Mouse (Mus musculus) neural tube, embryonic 11.5 days (tissue): ENCODE results near the gene Pgf. TPM values are rescaled to one million over a fixed set of nuclear protein-coding genes. Genes with fewer than 3 reads are reported as not detected.
"Not testable (repeated sequence)": the region's sequence is repeated elsewhere in the genome, so short reads cannot be mapped to it uniquely, and the experiment has no call there.

Experiments
- ATAC-seq: fragments of 200-750 bp; cut with Nextera tagmentation; 2 replicates; pipeline ENCODE4 v1.8.0; 2017; ENCODE audit warnings: moderate number of reproducible peaks, mild to moderate bottlenecking, moderate TSS enrichment, moderate library complexity; ENCODE audit not compliant: insufficient read depth, low FRiP score, low TSS enrichment
- DNase-seq: peaks from one replicate; pipeline ENCODE4 v3.0.0-alpha.2; 2015; ENCODE audit warnings: low spot score
- H3K27ac ChIP-seq: fragments of 300-500 bp; sonication (generic); 2 replicates; pipeline ENCODE4 v1.5.1; 2014; ENCODE audit warnings: low read depth, mild to moderate bottlenecking, low read length
- H3K27me3 ChIP-seq: fragments of 300-500 bp; sonication (generic); 2 replicates; pipeline ENCODE4 v1.6.1; 2014; ENCODE audit warnings: mild to moderate bottlenecking, low read length, mixed read lengths; ENCODE audit not compliant: control insufficient read depth, insufficient read depth
- H3K36me3 ChIP-seq: fragments of 300-500 bp; sonication (generic); 2 replicates; pipeline ENCODE4 v1.6.1; 2014; ENCODE audit warnings: mild to moderate bottlenecking, low read length, moderate library complexity, mixed read lengths; ENCODE audit not compliant: control insufficient read depth, insufficient read depth
- H3K4me1 ChIP-seq: fragments of 300-500 bp; sonication (generic); 2 replicates; pipeline ENCODE4 v1.6.1; 2014; ENCODE audit warnings: low read length, mixed read lengths; ENCODE audit not compliant: control insufficient read depth, insufficient read depth
- H3K4me2 ChIP-seq: fragments of 300-500 bp; sonication (generic); 2 replicates; pipeline ENCODE4 v1.6.1; 2014; ENCODE audit warnings: low read depth, mild to moderate bottlenecking, moderate library complexity
- H3K4me3 ChIP-seq: fragments of 300-500 bp; sonication (generic); 2 replicates; pipeline ENCODE4 v1.5.1; 2014; ENCODE audit warnings: low read depth, low read length
- H3K9ac ChIP-seq: fragments of 300-500 bp; sonication (generic); 2 replicates; pipeline ENCODE4 v1.6.1; 2014; ENCODE audit warnings: mild to moderate bottlenecking, low read length
- H3K9me3 ChIP-seq: fragments of 300-500 bp; sonication (generic); 2 replicates; pipeline ENCODE4 v1.6.1; 2016; ENCODE audit warnings: low read length; ENCODE audit not compliant: control insufficient read depth
- WGBS: fragments of 180-500 bp; shearing (Covaris S2); extraction: QIAGEN DNeasy Blood & Tissue Kit; methylation state at CpG from one replicate; pipeline ENCODE4 v1.1.7; 2014; 5-methylcytosine and 5-hydroxymethylcytosine counted together
- polyA plus RNA-seq: library from polyadenylated mRNA; unstranded; fragments of >200 nt; fragmentation: Nextera tagmentation; extraction: Ambion mirVana; gene quantifications from 2 replicates; pipeline ENCODE4 v1.2.1, GENCODE M21; 2014

The Pgf gene
- polyA plus RNA-seq, 1 experiment from 2014 or later = 7.1 TPM

DNA sequence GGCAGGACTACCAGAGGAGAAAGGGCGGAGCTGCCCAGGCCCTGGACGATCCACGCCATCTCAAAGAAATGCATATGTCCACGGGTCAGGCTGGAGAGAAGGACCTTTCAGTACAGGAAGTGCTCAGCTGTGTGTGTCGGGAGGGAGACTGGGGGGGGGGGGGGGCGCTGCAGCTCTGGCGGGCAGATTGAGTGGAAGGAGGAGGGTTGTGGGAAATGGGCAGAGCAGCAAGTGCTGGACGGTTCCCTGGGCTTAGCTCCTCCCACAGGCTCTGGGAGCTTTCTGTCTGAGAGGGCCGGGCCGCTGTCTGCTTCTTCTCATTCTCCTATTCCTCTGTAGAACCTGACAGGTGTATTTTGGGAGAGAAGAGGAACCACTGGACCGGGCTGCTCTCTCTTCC, 31.2 kb downstream of the Pgf start:
- 0 out of 2 replicates have a peak, but pooled peaks cover 4% of the 10 kb centered on the region for H3K27me3 ChIP-seq
- no peak overlapping the region for H3K27ac ChIP-seq
- H3K4me1 ChIP-seq = no peaks in the 10 kb centered on the region
- H3K9ac ChIP-seq = no peak overlapping the region
- H3K9me3 ChIP-seq = no peaks in the 10 kb centered on the region
- DNase-seq (no peak), ATAC-seq (no peak)
- no peak overlapping the region for H3K4me2 ChIP-seq
- H3K36me3 ChIP-seq = no peaks in the 10 kb centered on the region
- no peak overlapping the region for H3K4me3 ChIP-seq
- 41% methylated on average over 10 of the region's 11 CpGs for WGBS

DNA sequence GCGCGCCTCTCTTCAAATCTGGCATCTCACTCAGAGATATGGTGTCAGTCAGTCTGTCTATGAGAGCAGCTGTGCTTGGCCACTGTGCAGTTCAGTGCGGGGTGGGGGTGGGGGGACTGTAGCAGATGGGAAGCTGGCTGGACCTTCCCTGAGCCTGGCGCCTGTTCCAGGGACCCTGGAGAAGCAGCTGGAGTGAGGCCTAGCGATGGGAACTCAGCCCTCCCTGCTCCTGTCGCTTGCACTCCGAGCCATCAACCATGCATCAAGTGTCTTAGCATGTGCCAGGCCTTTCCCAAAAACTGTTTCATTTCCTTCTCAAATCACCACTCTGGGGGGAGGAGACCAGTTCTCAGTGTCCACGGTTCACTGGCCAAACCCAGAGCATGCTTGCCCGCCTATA, 32.0 kb downstream of the Pgf start:
- Histone ChIP-seq H3K27me3 (no peaks in the 10 kb centered on the region), H3K4me1 (no peaks in the 10 kb centered on the region), H3K9me3 (no peaks in the 10 kb centered on the region), H3K27ac (no peak overlapping the region), H3K36me3 (no peaks in the 10 kb centered on the region), H3K9ac (no peak overlapping the region), H3K4me2 (no peak overlapping the region), H3K4me3 (no peak overlapping the region)
- ATAC-seq (no peak), DNase-seq (no peak)
- 66% methylated on average over 9 of the region's 9 CpGs for WGBS

DNA sequence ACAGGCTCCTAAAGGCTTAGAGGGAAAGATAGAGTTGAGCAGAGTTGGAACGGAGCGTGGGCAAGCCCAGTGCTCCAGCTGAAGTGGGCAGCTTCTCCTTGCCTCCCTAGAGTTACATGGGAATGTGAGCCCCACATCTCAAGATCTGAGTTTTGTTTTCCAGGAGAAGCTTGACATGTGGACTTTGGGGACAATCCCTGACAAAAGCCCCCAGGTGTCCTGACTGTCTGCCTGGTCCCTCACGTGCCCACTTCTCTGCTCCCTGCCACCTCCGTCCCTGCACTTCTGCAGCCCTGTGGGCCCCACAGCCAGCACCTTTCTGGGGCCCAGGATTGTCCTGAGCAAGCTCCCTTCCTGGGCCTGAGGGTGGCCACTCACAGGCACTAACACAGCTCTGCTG, 32.8 kb downstream of the Pgf start:
- Histone ChIP-seq H3K4me1 (no peaks in the 10 kb centered on the region), H3K4me2 (no peak overlapping the region), H3K4me3 (no peak overlapping the region), H3K27me3 (no peaks in the 10 kb centered on the region), H3K9ac (no peak overlapping the region), H3K9me3 (no peaks in the 10 kb centered on the region), H3K27ac (no peak overlapping the region), H3K36me3 (no peaks in the 10 kb centered on the region)
- 92% methylated on average over 4 of the region's 4 CpGs for WGBS
- no peak for DNase-seq
- ATAC-seq = no peak

DNA sequence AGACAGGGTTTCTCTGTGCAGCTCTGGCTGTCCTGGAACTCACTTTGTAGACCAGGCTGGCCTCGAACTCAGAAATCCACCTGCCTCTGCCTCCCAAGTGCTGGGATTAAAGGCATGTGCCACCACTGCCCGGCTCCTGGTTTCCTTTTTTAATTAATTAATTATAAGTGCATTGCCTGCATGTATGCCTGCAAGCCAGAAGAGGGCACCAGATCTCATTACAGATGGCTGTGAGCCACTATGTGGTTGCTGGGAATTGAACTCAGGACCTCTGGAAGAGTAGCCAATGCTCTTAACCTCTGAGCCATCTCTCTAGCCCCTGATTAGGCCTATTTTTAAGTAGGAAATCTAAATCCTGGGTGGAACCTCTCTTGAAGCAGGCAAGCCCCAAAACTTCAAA, 33.3 kb downstream of the Pgf start:
- not testable (repeated sequence) for H3K27ac ChIP-seq, ATAC-seq, H3K4me3 ChIP-seq, H3K27me3 ChIP-seq, H3K9ac ChIP-seq, H3K4me1 ChIP-seq, H3K4me2 ChIP-seq, DNase-seq, H3K36me3 ChIP-seq, H3K9me3 ChIP-seq
- WGBS = 69% methylated on average over 2 of the region's 2 CpGs

DNA sequence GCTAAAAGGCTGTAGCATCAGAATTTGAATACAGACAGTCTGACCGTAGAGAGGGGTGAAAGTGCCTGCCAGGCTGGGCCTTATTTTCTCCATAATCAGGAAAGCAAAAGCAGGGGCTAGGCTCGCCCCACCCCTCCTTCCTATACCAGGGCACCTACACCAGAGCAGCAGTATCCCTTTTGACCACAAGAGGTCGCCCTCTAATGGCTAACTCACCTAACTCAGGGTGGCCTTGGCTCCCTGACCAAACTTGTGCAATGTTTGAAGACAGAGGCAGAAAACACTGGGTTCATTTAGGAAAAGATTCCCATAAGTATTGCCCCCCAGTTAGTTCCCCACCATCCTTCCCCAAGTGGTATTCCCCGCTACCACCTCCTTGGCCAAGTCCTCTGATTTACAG, 34.8 kb downstream of the Pgf start:
- H3K9me3 ChIP-seq = no peaks in the 10 kb centered on the region
- H3K36me3 ChIP-seq = no peaks in the 10 kb centered on the region
- DNase-seq (peak; percentile 82), ATAC-seq (no peak)
- H3K27me3 ChIP-seq = no peaks in the 10 kb centered on the region
- H3K27ac ChIP-seq = no peak overlapping the region
- H3K4me1 ChIP-seq = no peaks in the 10 kb centered on the region
- no peak overlapping the region for H3K4me2 ChIP-seq
- WGBS = 13% methylated on average over 4 of the region's 4 CpGs
- H3K4me3 ChIP-seq = no peak overlapping the region
- H3K9ac ChIP-seq = no peak overlapping the region

DNA sequence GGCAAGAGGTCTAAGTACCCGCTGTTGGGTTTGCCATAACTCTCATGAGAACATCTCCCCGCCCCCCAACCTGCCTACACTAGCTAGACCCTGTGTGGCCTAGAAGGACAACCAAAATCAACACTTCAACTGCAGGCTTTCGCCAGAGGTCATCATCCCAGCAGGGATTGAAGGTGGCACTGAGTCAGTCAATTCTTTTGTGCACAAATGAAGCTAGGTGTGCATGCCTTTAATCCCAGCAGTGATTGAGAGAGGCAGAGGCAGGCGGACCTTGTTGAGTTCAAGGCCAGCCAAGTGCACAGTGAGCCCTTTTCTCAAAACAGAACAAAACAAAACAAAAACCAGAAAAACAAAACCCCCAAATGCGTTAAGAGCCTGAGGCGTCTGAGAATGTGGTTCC, 36.5 kb downstream of the Pgf start:
- Histone ChIP-seq H3K9me3 (no peaks in the 10 kb centered on the region), H3K27ac (no peak overlapping the region), H3K27me3 (no peaks in the 10 kb centered on the region), H3K36me3 (no peaks in the 10 kb centered on the region), H3K4me2 (no peak overlapping the region), H3K9ac (no peak overlapping the region), H3K4me3 (no peak overlapping the region), H3K4me1 (no peaks in the 10 kb centered on the region)
- DNase-seq = no peak
- WGBS = 87% methylated on average over 6 of the region's 6 CpGs
- no peak for ATAC-seq

DNA sequence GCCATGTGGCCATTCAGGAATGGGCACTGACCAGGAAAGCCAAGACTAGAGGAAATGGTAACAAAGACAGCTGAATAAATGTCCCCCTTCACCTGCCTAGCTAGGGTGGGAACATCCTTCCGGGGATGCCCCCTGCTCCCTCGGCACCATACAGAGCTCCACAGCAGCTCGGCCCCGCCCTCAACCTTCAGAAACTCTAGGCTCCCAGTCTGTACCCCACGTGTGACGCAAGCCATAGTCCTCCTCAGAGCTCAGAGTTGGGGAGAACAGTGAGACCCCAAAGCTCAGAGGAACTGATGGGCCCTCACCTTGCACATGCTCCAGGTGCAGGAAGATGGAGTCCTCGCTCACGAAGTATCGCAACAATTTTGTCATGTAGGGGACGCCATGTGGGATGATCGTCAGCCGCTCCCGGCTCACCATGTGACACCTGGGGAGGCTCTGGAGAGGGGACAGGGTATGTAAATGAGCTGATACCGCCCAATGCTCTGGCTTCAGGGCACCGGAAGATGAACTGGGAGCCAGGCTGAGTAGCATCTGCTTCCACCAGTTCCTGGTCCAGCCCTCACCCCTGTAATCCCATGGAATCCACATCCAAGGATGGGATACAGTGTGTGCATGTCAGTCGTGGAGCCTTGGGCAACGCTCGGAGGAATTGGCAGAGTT, 37.4 kb downstream of the Pgf start:
- no peak for ATAC-seq
- WGBS = 43% methylated on average over 18 of the region's 18 CpGs
- no peak for DNase-seq

GRCm38 (mm10) chr12:85136627-85137026, 41.0 kb downstream of the Pgf start:
- Histone ChIP-seq H3K9ac (no peak overlapping the region), H3K4me2 (no peak overlapping the region), H3K27me3 (no peaks in the 10 kb centered on the region), H3K4me3 (no peak overlapping the region), H3K4me1 (no peaks in the 10 kb centered on the region), H3K36me3 (peaks cover 7% of the 10 kb centered on the region), H3K9me3 (no peaks in the 10 kb centered on the region), H3K27ac (no peak overlapping the region)
- WGBS = 86% methylated on average over 4 of the region's 4 CpGs
- ATAC-seq = no peak
- no peak for DNase-seq

More for the DNA sequence above, 37.4 kb downstream of the Pgf start:
- Histone ChIP-seq H3K4me2 (no peak overlapping the region), H3K4me1 (no peaks in the 10 kb centered on the region), H3K4me3 (no peak overlapping the region), H3K9me3 (no peaks in the 10 kb centered on the region), H3K36me3 (peaks cover 2% of the 10 kb centered on the region), H3K27me3 (no peaks in the 10 kb centered on the region), H3K27ac (no peak overlapping the region), H3K9ac (no peak overlapping the region; the same call in 1 of the 2 replicates)
